Mouse (Mus musculus) monocyte, adult 2 months (primary cell): ENCODE measurements around the gene Cd2ap.
A peak's percentile ranks its signal among the peaks of the same experiment; 100 is the strongest.
"Not testable (repeated sequence)": the region's sequence is repeated elsewhere in the genome, so short reads cannot be mapped to it uniquely, and the experiment has no call there.

Experiments used
- DNase-seq, 2 experiments: peaks; one replicate each; pipeline ENCODE4 v3.0.0; 2022; ENCODE audit warnings: low spot score in 2 of 2, low read depth in 1 of 2

The Cd2ap gene

DNA sequence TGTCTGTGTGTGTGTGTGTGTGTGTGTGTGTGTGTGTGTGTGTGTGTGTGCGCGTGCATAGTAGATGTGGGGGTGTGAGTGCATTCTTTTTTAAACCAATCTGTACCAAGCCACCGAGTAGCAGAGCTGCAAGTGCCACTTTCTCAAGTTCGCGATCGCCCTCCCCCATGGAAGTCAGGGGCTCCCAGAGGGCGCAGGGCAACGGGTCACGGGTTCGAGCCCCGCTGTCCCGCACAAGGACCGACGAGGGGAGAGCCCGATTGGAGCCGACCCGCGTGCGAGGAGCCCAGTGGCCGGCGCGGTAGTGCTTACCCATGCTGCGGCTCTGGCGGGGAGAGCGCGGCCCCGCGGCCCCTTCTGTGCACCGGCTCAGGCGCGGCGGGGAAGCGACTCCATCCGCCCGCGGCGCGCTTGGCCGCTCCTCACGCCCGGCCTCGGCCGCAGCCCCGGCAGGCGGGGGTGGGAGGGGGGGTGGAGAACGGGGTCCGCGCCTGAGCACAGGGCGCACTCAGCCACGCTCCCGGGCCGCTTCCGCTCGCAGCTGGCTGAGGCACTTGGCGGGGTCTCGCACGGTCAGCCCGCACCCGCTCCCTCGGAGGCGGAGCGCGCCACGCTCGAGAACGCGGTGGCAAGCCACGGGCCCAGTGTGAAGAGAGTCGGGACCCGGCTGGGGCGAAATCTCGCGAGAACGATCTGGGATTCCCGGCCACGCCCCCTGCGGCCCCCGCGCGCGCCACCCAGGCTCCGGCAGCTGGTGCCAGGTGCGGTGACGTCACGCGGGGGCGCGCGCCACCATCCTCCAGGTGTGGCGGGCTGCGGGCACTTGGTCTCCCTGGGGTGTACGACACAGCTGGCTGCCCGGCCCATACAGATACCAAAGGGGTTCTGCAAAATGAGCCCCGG, at the start of gene Cd2ap:
Cd2ap (minus strand) TSS at position 665 of the 903 bp plus-strand sequence.
- DNase-seq = peak; percentile 53 to 88

DNA sequence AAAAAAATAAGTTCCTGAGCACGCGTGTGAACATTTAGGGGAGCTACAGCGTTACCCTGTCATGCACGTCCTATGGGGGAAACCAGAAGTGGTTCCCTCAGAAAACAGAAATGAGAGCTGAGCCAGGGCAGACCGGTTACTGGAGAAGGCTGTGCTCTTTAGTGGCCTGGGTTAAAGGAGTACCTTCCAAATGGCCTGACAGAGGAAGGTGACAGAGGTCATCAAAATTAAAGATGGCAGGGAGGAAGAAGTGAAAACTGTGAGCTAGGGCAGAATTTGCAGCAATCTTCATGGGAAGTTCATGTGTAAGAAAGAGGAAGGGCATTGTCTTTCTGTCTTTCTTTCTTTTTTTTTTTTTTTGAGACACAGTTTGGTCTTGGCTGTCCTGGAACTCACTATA, 48.3 kb upstream of the Cd2ap start:
- DNase-seq = peak in 1 of 2 experiments; percentile 9

DNA sequence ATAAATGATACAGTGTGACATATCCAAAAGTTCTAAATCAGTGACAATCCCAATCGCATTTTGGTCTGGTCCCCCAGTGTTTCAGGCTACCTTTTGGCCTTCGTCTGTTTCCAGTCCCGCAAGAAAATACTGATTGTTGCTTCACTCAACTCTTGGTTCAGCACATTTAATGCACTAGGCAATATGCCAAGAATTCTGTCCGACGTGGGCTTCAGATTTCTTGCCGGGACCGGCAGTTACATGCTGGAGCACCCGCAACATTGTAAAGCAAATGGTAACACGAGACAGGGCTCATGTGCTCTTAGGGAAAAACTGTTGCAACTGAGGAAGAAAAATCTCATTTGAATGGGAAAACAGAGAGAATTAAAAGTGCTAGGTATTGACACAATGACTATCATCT, 42.3 kb upstream of the Cd2ap start:
- DNase-seq = no peak

DNA sequence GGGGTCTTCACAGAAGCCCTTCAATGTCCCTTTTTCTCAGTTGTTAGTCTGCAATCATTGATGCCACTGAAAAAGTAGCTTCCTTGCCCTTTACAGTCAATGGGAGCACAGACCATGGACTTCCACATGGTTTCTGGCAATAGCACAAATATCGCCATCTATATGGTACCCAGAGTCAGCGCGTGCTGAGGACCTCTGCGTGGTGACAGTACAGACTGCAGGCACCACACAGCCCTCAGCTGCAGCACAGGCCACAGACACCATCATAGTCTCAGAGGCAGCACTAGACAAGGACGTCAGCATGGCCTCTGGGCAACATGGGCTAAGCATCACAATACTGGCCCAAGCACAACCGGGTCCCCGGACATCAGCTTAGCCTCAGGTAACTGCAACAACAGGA, 38.3 kb upstream of the Cd2ap start:
- DNase-seq = no peak

DNA sequence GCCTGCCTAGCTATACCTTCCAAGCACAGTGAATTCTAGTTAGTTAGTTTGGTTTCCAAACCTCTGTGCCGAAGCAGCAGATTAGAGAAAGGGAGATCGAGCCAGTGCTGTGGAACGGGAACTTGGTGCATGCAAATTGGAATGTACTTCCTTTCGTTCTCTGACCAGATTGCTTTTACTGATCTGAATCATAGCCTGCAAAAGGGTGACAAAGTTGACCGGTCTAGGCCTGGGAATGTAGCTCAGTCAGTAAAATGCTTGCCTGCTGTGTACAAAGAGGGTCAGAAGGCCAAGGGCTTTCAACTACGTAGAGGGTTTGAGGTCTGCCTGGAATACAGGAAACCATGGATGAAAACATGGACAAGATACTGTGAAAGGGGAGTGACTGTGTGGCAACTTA, 35.7 kb upstream of the Cd2ap start:
- no peak for DNase-seq

DNA sequence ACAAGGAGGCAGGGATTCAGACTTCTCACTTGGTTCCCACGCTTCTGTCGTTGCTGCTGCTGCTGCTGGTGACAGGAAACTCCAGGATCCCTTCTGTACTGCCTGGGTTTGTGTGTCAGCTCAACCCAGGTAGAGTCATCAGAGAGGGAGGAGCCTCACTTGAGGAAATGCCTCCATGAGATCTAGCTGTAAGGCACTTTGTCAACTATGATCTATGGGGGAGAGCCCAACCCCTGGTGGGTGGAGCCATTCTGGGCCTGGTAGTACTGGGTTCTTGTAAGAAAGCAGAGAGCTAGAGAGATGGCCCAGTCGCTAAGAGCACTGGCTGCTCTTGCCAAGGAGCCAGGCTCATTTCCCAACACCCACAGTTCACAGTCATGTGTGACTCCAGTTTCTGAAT, 34.0 kb upstream of the Cd2ap start:
- DNase-seq = no peak

DNA sequence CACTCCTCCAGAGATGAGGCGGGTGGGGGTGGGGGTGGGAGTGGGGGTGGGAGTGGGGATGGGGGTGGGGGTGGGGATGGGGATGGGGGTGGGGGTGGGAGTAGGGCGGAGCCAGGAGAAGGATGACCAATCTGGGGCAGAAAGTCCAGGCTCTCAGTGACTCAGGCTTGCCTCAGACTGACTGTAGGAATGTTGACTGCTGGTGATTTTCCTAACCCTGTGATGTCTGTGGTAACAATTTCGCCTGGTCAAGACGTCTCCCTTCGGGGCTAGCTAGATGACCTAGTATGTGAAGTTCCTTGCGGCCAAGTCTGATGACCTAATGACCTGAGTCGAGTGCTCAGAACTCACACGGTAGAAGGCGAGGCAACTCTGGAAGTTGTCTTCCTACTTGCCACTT, 32.9 kb upstream of the Cd2ap start:
- DNase-seq = no peak

DNA sequence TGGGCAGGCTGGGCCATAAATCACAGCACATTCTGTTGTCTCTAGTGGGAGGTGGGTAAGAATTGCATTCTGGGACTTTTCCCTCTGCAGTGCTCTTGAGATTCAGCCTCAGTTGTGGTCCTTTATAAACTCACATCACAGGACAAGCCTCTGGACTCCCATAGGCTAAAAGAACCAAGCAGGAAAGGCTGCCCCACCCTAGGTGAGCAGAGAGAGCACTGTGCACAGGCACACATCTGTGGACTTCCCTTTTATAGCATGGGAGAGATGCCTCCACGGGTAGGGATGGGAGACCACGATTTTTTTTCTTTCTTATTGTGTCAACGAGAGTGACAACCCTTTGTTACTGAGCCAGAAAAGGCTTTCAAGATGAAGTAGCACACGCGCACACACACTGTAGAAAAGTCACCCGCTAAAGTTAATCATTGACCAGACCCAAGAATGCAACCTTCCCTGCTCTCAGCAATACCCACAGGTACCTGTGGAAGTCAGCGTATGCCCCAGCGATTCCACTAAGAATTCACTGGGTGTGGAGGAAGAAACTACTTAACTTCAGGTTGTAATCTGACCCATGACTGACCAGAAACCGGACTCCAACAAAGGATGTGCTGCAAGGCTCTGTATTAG, 32.4 kb upstream of the Cd2ap start:
- no peak for DNase-seq

DNA sequence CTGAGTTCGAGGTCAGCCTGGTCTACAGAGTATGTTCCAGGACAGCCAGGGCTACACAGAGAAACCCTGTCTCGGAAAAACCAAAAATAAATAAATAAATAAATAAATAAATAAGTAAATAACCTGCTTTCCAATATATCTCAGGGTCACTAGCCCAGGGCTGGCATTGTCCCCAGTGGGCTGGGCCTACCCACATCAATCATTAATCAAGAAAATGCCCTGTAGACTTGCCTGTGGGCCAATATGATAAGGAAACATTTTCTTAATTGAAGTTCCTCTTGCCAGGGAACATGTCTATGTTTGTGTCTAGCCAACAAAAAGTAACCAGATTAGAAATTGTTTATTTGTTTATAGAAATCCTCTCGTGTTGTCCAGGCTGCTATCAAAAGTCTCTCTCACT, 31.7 kb upstream of the Cd2ap start:
- DNase-seq = no peak

DNA sequence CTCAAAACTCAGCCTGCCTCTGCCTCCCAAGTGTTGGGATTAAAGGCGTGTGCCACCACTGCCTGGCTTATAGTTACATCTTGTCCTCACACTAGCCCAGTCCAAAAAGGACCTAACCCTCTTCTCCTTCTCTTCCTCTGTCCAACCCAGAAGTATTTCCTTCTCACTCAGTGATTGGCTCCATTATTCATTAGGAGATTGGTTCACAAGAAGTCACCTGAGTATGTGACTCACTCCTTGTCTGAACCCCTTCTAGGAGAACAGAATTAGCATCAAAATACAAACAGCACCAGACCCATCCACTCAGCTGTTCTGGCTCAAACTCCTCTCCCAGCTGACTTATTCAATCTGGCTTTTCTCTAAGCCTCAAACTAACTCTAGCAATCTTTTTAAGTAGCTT, 30.0 kb upstream of the Cd2ap start:
- DNase-seq = not testable (repeated sequence)

DNA sequence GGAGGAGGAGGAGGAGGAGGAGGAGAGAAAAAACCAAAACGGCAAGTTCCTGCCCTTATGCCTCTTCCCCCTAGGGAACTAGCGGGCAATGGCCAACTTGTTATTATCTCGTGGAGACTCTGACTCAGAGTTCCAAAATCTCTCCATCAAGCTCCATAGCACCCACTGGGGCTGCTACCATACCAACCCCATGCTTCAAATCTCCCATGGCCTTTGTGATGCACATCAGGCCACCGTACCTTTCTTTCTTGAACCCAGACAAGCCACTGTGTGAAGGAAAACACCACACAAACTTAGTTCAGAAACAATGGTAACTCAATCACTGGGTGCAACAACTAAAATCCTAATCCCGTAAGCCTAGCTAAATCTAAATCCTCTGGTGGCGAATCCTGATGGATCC, 29.5 kb upstream of the Cd2ap start:
- no peak for DNase-seq

DNA sequence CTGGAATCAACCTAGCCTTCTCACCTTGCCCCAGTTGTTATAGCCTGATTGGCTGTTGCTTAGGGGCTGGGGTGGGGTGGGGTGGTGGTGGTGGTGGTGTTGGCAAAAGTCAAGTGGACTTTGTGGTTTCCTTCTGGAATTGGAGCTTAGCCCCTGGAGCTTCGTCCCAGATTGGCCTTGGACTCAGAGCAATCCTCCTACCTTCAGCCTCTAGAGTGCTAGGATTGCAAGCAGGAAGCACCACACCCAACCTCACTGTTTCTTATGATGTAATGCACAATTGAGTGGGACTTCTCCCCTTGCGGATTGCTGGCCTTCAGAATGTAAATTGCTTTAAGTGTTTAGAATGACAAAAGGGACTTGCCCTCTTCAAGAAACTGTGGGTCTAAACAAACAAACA, 24.3 kb upstream of the Cd2ap start:
- DNase-seq = no peak

DNA sequence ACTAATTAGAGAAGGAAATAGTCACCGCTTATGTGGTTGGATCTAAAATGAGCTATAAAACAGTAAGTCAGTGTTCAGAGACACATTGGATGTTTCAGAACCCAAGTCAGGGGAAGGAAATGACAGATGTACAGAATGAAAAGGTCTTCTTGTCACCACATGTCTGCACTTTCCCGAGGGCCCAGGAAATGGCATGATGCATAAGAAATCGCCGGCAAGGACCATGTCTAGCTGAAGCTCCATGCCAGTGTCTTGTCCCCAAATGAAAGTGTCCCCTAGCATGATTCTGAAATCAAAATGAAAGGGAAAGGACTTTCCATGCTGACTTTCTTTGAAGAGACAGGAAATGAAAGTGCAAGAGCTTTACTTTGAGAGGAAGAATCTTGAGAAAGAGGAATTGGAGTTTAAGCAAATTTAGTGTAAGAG, 10.8 kb upstream of the Cd2ap start:
- no peak for DNase-seq

DNA sequence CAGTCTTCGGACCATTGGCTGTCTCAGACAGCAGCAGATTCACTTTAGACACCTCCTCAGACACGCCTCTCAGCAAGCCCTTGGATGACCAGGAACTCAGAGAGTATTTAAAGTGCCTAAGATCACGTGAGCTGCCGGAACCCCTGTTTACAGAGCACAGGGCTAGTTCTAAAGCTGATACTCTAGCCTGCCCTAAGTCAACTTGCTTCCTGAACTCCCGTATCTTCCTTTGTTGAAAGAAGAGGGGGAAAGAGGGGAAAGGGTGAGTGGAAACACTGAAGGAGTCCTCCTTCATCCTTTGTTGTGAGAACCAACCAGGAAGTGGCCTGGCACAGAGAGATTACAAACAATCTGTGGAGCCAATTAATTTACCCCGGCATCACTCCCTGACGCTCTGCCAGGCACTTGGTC, 8.6 kb upstream of the Cd2ap start:
- DNase-seq = no peak

DNA sequence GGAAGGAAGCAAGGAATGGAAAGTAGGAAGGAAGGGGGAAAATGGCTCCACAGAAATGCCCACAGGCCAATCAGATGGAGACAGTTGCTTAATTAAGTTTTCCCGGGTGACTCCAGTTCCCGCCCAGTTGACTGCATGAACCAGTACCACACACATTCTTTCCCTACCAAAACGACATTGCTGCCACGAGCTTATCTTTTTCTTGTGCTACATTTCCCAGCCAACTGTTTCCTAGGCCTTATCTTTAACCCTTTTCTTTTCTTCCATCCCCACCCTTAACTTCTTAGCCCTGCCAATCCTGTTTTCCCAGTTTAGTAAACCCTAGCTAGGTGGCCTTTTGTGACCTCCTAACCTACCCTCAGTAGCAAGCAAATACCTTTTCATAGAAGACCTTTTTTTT, 7.9 kb upstream of the Cd2ap start:
- DNase-seq = no peak

DNA sequence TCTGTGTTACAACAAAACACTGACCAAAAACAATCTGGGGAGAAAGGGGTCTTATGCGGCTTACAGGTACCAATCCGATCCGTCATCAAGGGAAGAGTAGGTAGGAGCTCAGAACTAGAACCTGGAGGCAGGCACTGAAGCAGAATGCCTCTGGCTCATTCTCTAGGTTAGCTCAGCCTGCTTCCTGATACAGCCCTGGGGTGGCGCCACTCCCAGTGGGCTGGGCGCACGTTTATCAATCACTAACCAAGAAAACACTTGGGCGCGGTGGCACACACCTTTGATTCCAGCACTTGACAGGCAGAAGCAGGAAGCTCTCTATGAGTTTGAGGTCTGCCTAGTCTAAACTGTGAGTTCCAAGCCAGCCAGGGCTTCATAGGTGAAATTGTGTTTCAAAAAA, 7.3 kb upstream of the Cd2ap start:
- DNase-seq = no peak

DNA sequence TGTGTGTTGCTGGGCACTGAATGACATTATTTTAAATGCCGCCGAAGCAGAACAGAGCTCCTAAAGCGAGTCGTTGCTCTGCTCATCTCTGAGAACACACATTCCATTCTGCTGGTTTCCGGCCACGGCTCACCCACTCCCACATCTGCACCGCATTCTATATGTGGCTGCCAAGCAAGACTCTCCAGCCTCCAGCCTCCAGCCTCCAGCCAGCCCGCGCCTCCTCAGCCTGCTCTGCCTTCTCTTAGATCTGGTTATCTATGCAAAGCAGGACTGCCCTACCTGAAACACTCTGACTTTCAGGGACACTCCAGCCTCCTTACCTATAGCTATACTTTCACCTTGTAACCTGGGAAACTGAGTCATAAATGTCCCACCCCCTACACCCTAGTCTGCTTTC, 6.8 kb upstream of the Cd2ap start:
- DNase-seq = no peak

DNA sequence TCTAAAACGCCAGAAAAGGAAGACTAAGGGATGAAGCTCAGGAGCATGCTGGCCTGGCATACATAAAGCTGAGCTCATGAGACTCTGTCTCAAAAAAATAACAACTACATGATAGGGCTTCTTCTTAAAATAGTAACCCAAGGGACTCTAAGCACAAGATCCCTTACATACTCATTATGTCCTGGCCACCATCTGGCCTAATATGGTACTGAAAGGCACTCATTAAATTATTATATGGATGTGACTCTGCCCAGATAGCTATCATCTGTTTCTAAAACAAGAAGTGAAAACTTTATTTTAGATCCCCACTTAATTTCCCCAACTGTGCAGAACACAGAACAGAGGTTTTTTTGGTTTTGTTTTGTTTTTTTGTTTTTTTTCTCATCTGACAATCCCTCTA, 6.4 kb upstream of the Cd2ap start:
- DNase-seq = no peak

DNA sequence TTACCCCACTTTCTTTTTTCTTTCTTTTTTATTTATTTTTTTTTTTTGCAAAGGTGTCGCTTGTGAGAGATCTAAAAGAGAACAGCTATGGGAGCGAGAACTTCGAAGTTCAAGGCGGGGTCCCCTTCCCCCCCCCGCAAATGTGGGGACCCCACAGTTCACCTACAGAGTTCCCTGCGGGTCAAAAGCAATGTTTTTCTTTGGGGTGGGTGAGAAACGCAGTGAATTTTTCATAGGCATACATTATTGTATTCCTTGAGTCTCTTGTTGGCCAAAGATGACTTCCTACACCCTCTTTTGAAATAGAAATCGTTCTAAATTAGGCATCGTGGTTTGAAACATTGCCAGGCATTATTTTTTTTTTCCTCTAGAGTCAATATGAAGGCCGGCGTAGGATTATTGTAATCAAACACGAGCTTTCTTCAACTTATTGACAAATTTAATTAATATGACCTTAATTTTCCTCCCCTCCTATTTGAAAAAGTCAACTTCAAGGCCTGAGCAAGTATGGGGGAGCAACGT, 500 bp upstream of the Cd2ap start:
- no peak for DNase-seq

DNA sequence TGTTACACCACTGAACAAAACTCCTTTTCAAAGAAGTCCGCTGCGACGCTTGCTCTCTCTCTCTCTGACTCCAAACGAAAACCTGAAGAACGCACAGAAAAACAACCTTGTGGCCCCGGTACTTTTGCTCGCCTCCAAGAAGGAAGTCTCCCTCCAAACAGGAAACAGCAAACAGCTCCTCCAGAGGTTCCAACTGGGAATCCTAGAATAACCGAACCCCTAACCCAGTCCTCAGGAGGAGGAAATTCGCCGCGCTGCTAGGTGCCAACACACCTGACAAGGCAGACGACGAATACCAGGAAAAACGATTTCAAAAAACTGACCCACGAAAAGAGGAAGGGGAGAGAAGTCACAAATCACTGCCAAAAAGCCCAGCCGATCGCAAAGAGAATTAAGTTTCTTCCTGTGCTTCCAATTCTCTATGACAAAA, 879 bp downstream of the Cd2ap start:
- DNase-seq = peak in 1 of 2 experiments; percentile 9

DNA sequence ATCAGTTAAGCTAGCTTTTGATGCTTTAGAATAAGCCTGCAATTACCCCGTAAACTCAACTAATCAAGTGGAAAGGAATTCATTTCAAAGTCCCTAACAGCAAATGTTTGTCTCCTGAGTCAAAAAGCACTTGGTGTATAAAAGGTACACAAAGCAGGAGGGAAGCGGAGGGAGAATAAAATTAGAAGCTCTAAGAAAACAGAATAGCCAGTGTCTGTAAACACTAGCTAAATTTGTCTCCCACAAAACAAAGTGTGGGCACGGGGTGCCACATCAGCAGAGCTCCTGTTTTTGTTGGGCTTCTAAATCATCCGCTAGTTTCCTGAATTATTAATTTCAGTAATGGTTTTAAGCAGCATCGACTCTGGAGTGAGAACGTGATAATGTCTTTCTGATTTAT, 1.4 kb downstream of the Cd2ap start:
- no peak for DNase-seq

DNA sequence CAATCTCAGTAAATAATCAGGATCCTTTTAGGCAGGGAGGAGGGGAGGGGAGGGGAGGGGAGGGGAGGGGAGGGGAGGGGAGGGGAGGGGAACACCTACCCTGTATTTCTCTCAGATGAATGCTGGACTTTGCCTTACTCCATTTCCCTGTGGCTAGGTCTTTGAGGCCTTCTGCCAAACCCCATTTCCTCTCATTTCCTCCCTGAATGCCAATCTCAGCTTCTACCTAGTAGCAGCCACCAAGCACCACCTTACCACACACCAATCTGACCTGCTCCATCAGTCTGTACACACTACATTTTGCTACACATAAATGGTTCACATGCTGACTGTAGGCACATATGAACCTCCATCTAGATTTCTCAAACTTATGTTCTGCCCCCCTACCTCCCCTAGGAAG, 6.0 kb downstream of the Cd2ap start:
- no peak for DNase-seq
